Mouse (Mus musculus) heart, embryonic 16.5 days (tissue): ENCODE data around the gene Gtpbp1. TPM values are rescaled to one million over a fixed set of nuclear protein-coding genes. Genes with fewer than 3 reads are reported as not detected.

Source experiments
- ATAC-seq: fragments of 200-750 bp; cut with Nextera tagmentation; replicated peaks from 2 replicates; pipeline ENCODE4 v1.8.0; 2017; ENCODE audit warnings: moderate number of reproducible peaks; ENCODE audit not compliant: insufficient read depth, low FRiP score; ENCODE audit errors: extremely low read depth
- H3K27ac ChIP-seq: fragments of 300-500 bp; sonication (generic); 2 replicates; pipeline ENCODE4 v1.5.1; 2014; ENCODE audit warnings: mild to moderate bottlenecking, low read length, control low read depth, moderate library complexity
- H3K27me3 ChIP-seq: fragments of 300-500 bp; sonication (generic); 2 replicates; pipeline ENCODE4 v1.6.1; 2014; ENCODE audit warnings: low read length, mixed read lengths; ENCODE audit not compliant: control insufficient read depth, insufficient read depth
- H3K36me3 ChIP-seq: fragments of 300-500 bp; sonication (generic); 2 replicates; pipeline ENCODE4 v1.6.1; 2014; ENCODE audit not compliant: control insufficient read depth, insufficient read depth
- H3K4me1 ChIP-seq: fragments of 300-500 bp; sonication (generic); 2 replicates; pipeline ENCODE4 v1.6.1; 2014; ENCODE audit warnings: low read length, mixed read lengths; ENCODE audit not compliant: control insufficient read depth, insufficient read depth
- H3K4me2 ChIP-seq: fragments of 300-500 bp; sonication (generic); 2 replicates; pipeline ENCODE4 v1.6.1; 2014; ENCODE audit warnings: low read depth, mild to moderate bottlenecking, control low read depth, low read length
- H3K4me3 ChIP-seq: fragments of 300-500 bp; sonication (generic); 2 replicates; pipeline ENCODE4 v1.5.1; 2014; ENCODE audit warnings: mild to moderate bottlenecking, control low read depth, low read length
- H3K9ac ChIP-seq: fragments of 300-500 bp; sonication (generic); 2 replicates; pipeline ENCODE4 v1.6.1; 2014; ENCODE audit warnings: low read length, control low read depth
- H3K9me3 ChIP-seq: fragments of 300-500 bp; sonication (generic); replicated peaks from 2 replicates; pipeline ENCODE4 v1.6.1; 2016; ENCODE audit warnings: low read length; ENCODE audit not compliant: control insufficient read depth
- WGBS: fragments of 180-500 bp; shearing (Covaris S2); extraction: QIAGEN DNeasy Blood & Tissue Kit; methylation state at CpG from one replicate; pipeline ENCODE4 v1.1.7; 2014; 5-methylcytosine and 5-hydroxymethylcytosine counted together
- polyA plus RNA-seq: library from polyadenylated mRNA; unstranded; fragments of >200 nt; fragmentation: Nextera tagmentation; extraction: Ambion mirVana; gene quantifications from 2 replicates; pipeline ENCODE4 v1.2.1, GENCODE M21; 2015

Gtpbp1 gene
- polyA plus RNA-seq, 1 experiment from 2014 or later, result 30.3 TPM

DNA sequence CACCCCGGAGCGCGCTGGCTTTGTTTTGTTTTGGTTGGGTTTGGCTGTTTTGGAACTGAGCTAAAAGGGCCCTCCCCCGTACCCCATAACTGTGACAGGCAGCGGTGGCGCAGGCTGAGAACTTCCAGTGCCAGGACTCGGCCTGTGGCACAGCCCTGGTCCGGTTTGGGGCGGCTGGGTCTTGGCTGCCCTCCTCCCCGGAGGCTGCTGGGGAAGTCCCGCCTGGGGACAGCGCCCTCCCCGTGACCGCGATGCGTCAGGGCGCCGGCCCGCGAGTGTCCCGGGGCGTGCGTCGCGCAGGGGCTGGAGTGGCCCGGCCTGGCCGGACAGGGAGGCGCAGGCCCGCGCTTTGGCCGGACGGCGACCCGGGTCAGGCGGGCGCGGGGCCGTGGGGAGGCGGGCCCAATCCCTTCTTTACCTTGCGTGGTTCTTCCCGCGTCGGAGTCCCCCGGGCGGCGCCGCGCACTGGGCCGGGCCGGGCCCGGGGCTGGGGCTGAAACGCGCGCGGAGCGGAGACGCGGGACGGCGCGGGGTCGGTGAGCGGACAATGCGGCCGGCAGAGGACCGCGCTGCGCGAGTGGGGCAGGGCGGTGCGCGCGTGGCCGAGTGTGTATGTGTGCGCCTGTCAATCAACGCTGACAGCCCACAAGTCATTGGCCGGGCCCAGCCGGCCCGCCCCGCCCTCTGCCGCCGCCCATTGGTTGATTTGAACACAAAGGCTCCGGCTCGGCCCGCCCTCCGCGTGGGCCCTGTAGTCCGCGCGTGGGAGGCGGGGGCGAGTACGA is 51.5 kb downstream of the Gtpbp1 start, which contains the start of gene Sun2:
Gene Sun2 (minus strand): TSS at position 616 of the 785 bp plus-strand sequence.
- under 1% methylated on average over 90 of the region's 93 CpGs for WGBS
- H3K36me3 ChIP-seq, result peaks cover 15% of the 10 kb centered on the region

DNA sequence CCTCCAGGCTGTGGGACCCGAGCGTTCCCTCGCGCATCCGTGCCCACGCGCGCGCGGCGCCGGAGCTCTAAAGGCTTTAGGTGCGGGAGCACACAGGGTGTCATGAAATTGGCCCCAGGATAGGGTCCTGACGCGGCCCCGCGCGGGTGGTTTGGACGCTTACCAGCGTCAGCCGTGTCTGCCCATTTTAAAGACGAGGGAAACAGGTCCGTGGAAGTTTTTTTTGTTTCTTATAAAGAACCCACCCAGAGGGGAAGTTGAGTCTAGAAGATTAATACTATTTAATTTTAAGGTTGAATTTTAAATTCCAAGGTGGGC is 52.0 kb downstream of the Gtpbp1 start:
- WGBS, result 0% methylated on average over 23 of the region's 23 CpGs
- Histone ChIP-seq H3K36me3 (peaks cover 9% of the 10 kb centered on the region), H3K4me2 (peak overlapping the region; percentile 80), H3K9ac (peak overlapping the region; percentile 82), H3K27me3 (no peaks in the 10 kb centered on the region), H3K4me1 (peaks cover 34% of the 10 kb centered on the region), H3K9me3 (no peaks in the 10 kb centered on the region), H3K4me3 (peak overlapping the region; percentile 69), H3K27ac (peak overlapping the region; percentile 8; the same call in 1 of the 2 replicates)
- peak; percentile 4; the same call in 1 of the 2 replicates for ATAC-seq

More for the DNA sequence above, 51.5 kb downstream of the Gtpbp1 start, which contains the start of gene Sun2:
- Histone ChIP-seq H3K4me1 (peaks cover 34% of the 10 kb centered on the region), H3K27ac (peak within 1 kb of the TSS; percentile 90), H3K27me3 (no peaks in the 10 kb centered on the region), H3K4me3 (peak within 1 kb of the TSS; percentile 69), H3K9me3 (no peaks in the 10 kb centered on the region), H3K9ac (peak within 1 kb of the TSS; percentile 82), H3K4me2 (peak within 1 kb of the TSS; percentile 83)
- peak; percentile 90 for ATAC-seq

- Histone ChIP-seq H3K4me3 (no peak overlapping the region), H3K27ac (no peak overlapping the region), H3K9me3 (no peaks in the 10 kb centered on the region), H3K9ac (no peak overlapping the region), H3K36me3 (0 out of 2 replicates have a peak, but pooled peaks cover under 1% of the 10 kb centered on the region), H3K27me3 (no peaks in the 10 kb centered on the region), H3K4me1 (peaks cover 30% of the 10 kb centered on the region), H3K4me2 (no peak overlapping the region)
- no peak for ATAC-seq
- WGBS, result 92% methylated on average over 11 of the region's 11 CpGs
Observed at GRCm38 (mm10) chr15:79744001-79744400, 53.4 kb downstream of the Gtpbp1 start.

- Histone ChIP-seq H3K36me3 (no peaks in the 10 kb centered on the region), H3K9me3 (no peaks in the 10 kb centered on the region), H3K4me2 (no peak overlapping the region), H3K27ac (no peak overlapping the region), H3K27me3 (no peaks in the 10 kb centered on the region), H3K4me1 (peaks cover 23% of the 10 kb centered on the region), H3K9ac (no peak overlapping the region), H3K4me3 (no peak overlapping the region)
- 63% methylated on average over 8 of the region's 8 CpGs for WGBS
- no peak for ATAC-seq
Observed at GRCm38 (mm10) chr15:79744742-79745141, 54.1 kb downstream of the Gtpbp1 start.

DNA sequence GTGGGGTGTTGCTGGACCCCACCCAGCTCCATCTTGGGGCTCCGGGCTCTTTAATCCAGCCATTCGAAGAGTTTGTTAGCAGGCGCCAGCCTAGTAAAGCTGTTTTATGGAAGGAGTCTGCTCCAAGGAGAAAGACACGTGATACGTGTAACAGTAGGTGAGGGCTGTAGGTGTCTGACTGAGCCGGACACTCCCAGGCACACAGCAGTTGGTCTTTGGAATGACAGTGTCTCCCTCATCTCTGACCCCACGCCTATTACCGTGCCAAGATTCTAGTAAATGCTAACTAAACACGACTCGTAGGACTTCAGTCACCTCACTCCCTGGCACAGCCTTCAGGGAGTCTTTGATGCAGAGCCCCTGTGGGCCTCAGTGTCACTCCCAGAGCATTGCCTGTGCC is 54.7 kb downstream of the Gtpbp1 start:
- 83% methylated on average over 10 of the region's 10 CpGs for WGBS
- no peak for ATAC-seq
- Histone ChIP-seq H3K27me3 (no peaks in the 10 kb centered on the region), H3K9me3 (no peaks in the 10 kb centered on the region), H3K27ac (no peak overlapping the region), H3K4me3 (no peak overlapping the region), H3K36me3 (no peaks in the 10 kb centered on the region), H3K4me1 (peaks cover 17% of the 10 kb centered on the region), H3K9ac (no peak overlapping the region), H3K4me2 (no peak overlapping the region)

- Histone ChIP-seq H3K27ac (no peak overlapping the region), H3K4me2 (no peak overlapping the region), H3K4me1 (peaks cover 12% of the 10 kb centered on the region), H3K4me3 (no peak overlapping the region), H3K36me3 (no peaks in the 10 kb centered on the region), H3K9ac (no peak overlapping the region), H3K9me3 (no peaks in the 10 kb centered on the region), H3K27me3 (no peaks in the 10 kb centered on the region)
- 77% methylated on average over 5 of the region's 5 CpGs for WGBS
- no peak for ATAC-seq
Observed at GRCm38 (mm10) chr15:79745883-79746282, 55.2 kb downstream of the Gtpbp1 start.

DNA sequence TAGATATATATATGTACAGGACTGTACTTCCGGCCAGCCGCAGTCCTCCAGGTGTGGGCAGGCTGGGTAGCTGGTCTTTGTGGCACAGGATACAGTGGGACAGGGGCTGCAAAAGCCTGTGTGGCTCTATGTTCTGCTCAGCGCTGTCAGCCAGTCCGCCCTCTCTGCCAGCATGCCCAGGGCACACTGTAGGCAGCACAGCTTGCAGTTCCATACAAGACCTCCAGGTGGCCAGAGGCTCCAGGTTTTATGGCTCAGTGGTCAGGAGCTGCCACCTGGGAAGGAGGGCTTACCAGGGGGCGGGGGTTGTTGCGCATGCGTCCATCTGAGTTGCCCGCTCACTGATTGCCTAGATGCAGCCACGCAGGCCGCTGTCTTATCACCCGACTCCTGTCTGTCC is 57.4 kb downstream of the Gtpbp1 start:
- 53% methylated on average over 11 of the region's 11 CpGs for WGBS
- no peaks in the 10 kb centered on the region for H3K9me3 ChIP-seq
- H3K9ac ChIP-seq, result no peak overlapping the region
- no peak overlapping the region for H3K4me3 ChIP-seq
- no peak overlapping the region for H3K4me2 ChIP-seq
- H3K27me3 ChIP-seq, result no peaks in the 10 kb centered on the region
- H3K36me3 ChIP-seq, result no peaks in the 10 kb centered on the region
- no peak overlapping the region for H3K27ac ChIP-seq
- H3K4me1 ChIP-seq, result peaks cover 2% of the 10 kb centered on the region; the same call in 1 of the 2 replicates
- ATAC-seq, result no peak

DNA sequence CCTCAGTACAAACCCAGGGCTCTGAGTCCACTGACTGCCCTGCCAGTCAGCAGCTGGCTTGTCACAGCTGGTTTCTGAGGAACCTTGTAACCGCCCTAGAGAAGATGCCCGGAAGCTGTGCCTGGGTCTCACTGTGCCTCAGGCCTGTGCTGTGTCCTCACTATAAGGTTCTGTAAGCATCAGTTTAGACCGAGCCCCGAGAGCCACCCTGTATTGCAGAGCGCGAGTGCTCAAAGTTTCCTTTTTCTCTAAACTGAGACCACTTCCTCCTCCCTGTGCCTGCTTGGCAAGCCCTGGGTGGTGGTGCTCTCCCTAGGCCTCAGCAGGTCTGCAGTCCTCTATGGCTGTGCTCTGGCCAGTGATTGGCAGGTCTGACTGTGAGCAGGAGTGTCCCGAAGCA is 58.5 kb downstream of the Gtpbp1 start:
- H3K4me1 ChIP-seq, result no peaks in the 10 kb centered on the region
- no peaks in the 10 kb centered on the region for H3K36me3 ChIP-seq
- H3K27me3 ChIP-seq, result no peaks in the 10 kb centered on the region
- H3K4me3 ChIP-seq, result no peak overlapping the region
- no peak overlapping the region for H3K27ac ChIP-seq
- no peak for ATAC-seq
- 85% methylated on average over 7 of the region's 7 CpGs for WGBS
- H3K9me3 ChIP-seq, result no peaks in the 10 kb centered on the region
- H3K4me2 ChIP-seq, result no peak overlapping the region
- H3K9ac ChIP-seq, result no peak overlapping the region

DNA sequence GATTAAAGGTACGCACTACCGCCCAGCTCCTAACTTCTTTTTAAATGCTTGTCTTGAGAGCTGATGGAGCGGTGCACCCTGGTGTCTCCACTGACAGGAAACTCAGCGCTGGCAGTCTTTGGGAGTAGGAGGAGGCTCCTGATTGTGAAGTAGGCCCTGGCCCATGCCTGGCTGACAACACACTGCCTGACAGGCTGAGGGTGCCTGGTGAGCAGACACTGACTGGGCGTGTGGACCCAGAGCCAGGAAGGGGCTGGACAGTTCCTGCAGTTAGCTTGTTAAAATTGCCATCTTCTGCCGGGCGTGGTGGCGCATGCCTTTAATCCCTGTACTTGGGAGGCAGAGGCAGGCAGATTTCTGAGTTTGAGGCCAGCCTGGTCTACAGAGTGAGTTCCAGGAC is 59.6 kb downstream of the Gtpbp1 start:
- Histone ChIP-seq H3K9ac (no peak overlapping the region), H3K4me1 (no peaks in the 10 kb centered on the region), H3K36me3 (no peaks in the 10 kb centered on the region), H3K4me2 (no peak overlapping the region), H3K27ac (no peak overlapping the region), H3K4me3 (no peak overlapping the region), H3K27me3 (no peaks in the 10 kb centered on the region), H3K9me3 (no peaks in the 10 kb centered on the region)
- ATAC-seq, result no peak
- WGBS, result 81% methylated on average over 8 of the region's 8 CpGs
